Mouse (Mus musculus) layer of hippocampus, postnatal 14 days (tissue): ENCODE measurements around the gene Srp14. TPM values are rescaled to one million over a fixed set of nuclear protein-coding genes. Genes with fewer than 3 reads are reported as not detected.
A peak's percentile ranks its signal among the peaks of the same experiment; 100 is the strongest.

Experiments
- DNase-seq, 2 experiments: peaks; one replicate each; pipeline ENCODE4 v3.0.0; 2021 to 2022; ENCODE audit warnings: low spot score in 2 of 2, mixed read lengths in 1 of 2
- total RNA-seq, 2 experiments: library from RNA; stranded (reverse); gene quantifications; 2 replicates each; pipeline ENCODE4 v1.2.3; 2021

Srp14 gene
- total RNA-seq, 2 experiments from 2014 or later: 169 to 184 TPM

- no peak for DNase-seq
These were observed 11.8 kb upstream of the Srp14 start for GRCm38 (mm10) chr2:118491281-118491731.

- DNase-seq: peak in 1 of 2 experiments; percentile 46
These were observed 11.0 kb upstream of the Srp14 start for GRCm38 (mm10) chr2:118490241-118491091.

GRCm38 (mm10) chr2:118487806-118488205 lies 8.3 kb upstream of the Srp14 start:
- DNase-seq: no peak

- DNase-seq: peak; percentile 63 to 79
These were observed 7.4 kb upstream of the Srp14 start for GRCm38 (mm10) chr2:118486933-118487332.

- no peak for DNase-seq
These were observed 5.9 kb upstream of the Srp14 start for GRCm38 (mm10) chr2:118485415-118485814.

- DNase-seq: no peak
These were observed 4.9 kb upstream of the Srp14 start for GRCm38 (mm10) chr2:118484386-118484898.

GRCm38 (mm10) chr2:118483032-118483431 lies 3.5 kb upstream of the Srp14 start:
- no peak for DNase-seq

GRCm38 (mm10) chr2:118480886-118481285 lies 1.4 kb upstream of the Srp14 start:
- no peak for DNase-seq

GRCm38 (mm10) chr2:118478833-118479549 lies 520 bp downstream of the Srp14 start:
- DNase-seq: no peak

GRCm38 (mm10) chr2:118468354-118468753 lies 11.2 kb downstream of the Srp14 start:
- no peak for DNase-seq

GRCm38 (mm10) chr2:118466601-118467000 lies 12.9 kb downstream of the Srp14 start:
- no peak for DNase-seq

GRCm38 (mm10) chr2:118465894-118466293 lies 13.6 kb downstream of the Srp14 start:
- no peak for DNase-seq

GRCm38 (mm10) chr2:118464450-118464849 lies 15.1 kb downstream of the Srp14 start:
- no peak for DNase-seq

- peak in 1 of 2 experiments; percentile 37 for DNase-seq
These were observed 16.0 kb downstream of the Srp14 start for GRCm38 (mm10) chr2:118463480-118463879.

GRCm38 (mm10) chr2:118461480-118462165 lies 17.9 kb downstream of the Srp14 start:
- DNase-seq: no peak

GRCm38 (mm10) chr2:118457463-118458261 lies 21.8 kb downstream of the Srp14 start:
- DNase-seq: peak; percentile 47 to 50

GRCm38 (mm10) chr2:118457029-118457428 lies 22.5 kb downstream of the Srp14 start:
- no peak for DNase-seq

- DNase-seq: no peak
These were observed 28.5 kb downstream of the Srp14 start for GRCm38 (mm10) chr2:118451056-118451455.

GRCm38 (mm10) chr2:118448181-118448580 lies 31.3 kb downstream of the Srp14 start:
- no peak for DNase-seq
